Mouse (Mus musculus): Measurements from ENCODE around the gene Ccdc91. TPM values are rescaled to one million over a fixed set of nuclear protein-coding genes. Genes with fewer than 3 reads are reported as not detected.

Ccdc91 gene
- polyA plus RNA-seq, 1 experiment from 2014 or later, result 21.1 TPM

GRCm38 (mm10) chr6:147658025-147658424, 182.4 kb downstream of the Ccdc91 start:
- H3K36me3 ChIP-seq (ENCODE audit: control insufficient read depth, insufficient read depth, low read length), result no peaks in the 10 kb centered on the region
- no peak overlapping the region for H3K4me3 ChIP-seq (ENCODE audit: low read length)
- ATAC-seq (ENCODE audit: low FRiP score, low TSS enrichment), result no peak
- no peak overlapping the region for H3K9ac ChIP-seq (ENCODE audit: low read depth, low read length)
- H3K4me2 ChIP-seq (replicated peaks; ENCODE audit: low read depth, low read length), result no peak overlapping the region
- no peaks in the 10 kb centered on the region for H3K9me3 ChIP-seq (ENCODE audit: control insufficient read depth, low read length)
- no peaks in the 10 kb centered on the region for H3K4me1 ChIP-seq (ENCODE audit: control insufficient read depth, insufficient read depth, low read length)
- H3K27ac ChIP-seq (ENCODE audit: low read depth, low read length), result no peak overlapping the region
- H3K27me3 ChIP-seq (ENCODE audit: control insufficient read depth, insufficient read depth, low read length), result no peaks in the 10 kb centered on the region

GRCm38 (mm10) chr6:147660718-147661117, 185.1 kb downstream of the Ccdc91 start:
- Histone ChIP-seq H3K9me3 (ENCODE audit: control insufficient read depth, low read length) (no peaks in the 10 kb centered on the region; the same call in 1 of the 2 replicates), H3K27ac (ENCODE audit: low read depth, low read length) (no peak overlapping the region), H3K27me3 (ENCODE audit: control insufficient read depth, insufficient read depth, low read length) (no peaks in the 10 kb centered on the region), H3K4me2 (replicated peaks; ENCODE audit: low read depth, low read length) (no peak overlapping the region), H3K4me3 (ENCODE audit: low read length) (no peak overlapping the region), H3K4me1 (ENCODE audit: control insufficient read depth, insufficient read depth, low read length) (no peaks in the 10 kb centered on the region), H3K36me3 (ENCODE audit: control insufficient read depth, insufficient read depth, low read length) (no peaks in the 10 kb centered on the region), H3K9ac (ENCODE audit: low read depth, low read length) (no peak overlapping the region)
- ATAC-seq (ENCODE audit: low FRiP score, low TSS enrichment), result no peak
- 68% methylated on average over 1 of the region's 1 CpGs for WGBS

GRCm38 (mm10) chr6:147661841-147662240, 186.2 kb downstream of the Ccdc91 start:
- 58% methylated on average over 4 of the region's 4 CpGs for WGBS
- Histone ChIP-seq H3K4me3 (ENCODE audit: low read length) (no peak overlapping the region), H3K27ac (ENCODE audit: low read depth, low read length) (no peak overlapping the region), H3K27me3 (ENCODE audit: control insufficient read depth, insufficient read depth, low read length) (no peaks in the 10 kb centered on the region), H3K9me3 (ENCODE audit: control insufficient read depth, low read length) (no peaks in the 10 kb centered on the region; the same call in 1 of the 2 replicates), H3K9ac (ENCODE audit: low read depth, low read length) (no peak overlapping the region), H3K4me1 (ENCODE audit: control insufficient read depth, insufficient read depth, low read length) (no peaks in the 10 kb centered on the region), H3K4me2 (replicated peaks; ENCODE audit: low read depth, low read length) (no peak overlapping the region), H3K36me3 (ENCODE audit: control insufficient read depth, insufficient read depth, low read length) (no peaks in the 10 kb centered on the region)
- no peak for ATAC-seq (ENCODE audit: low FRiP score, low TSS enrichment)

GRCm38 (mm10) chr6:147662610-147663009, 187.0 kb downstream of the Ccdc91 start:
- Histone ChIP-seq H3K4me1 (ENCODE audit: control insufficient read depth, insufficient read depth, low read length) (no peaks in the 10 kb centered on the region), H3K36me3 (ENCODE audit: control insufficient read depth, insufficient read depth, low read length) (no peaks in the 10 kb centered on the region), H3K4me2 (replicated peaks; ENCODE audit: low read depth, low read length) (no peak overlapping the region), H3K4me3 (ENCODE audit: low read length) (no peak overlapping the region), H3K9ac (ENCODE audit: low read depth, low read length) (no peak overlapping the region), H3K27ac (ENCODE audit: low read depth, low read length) (no peak overlapping the region), H3K27me3 (ENCODE audit: control insufficient read depth, insufficient read depth, low read length) (no peaks in the 10 kb centered on the region), H3K9me3 (ENCODE audit: control insufficient read depth, low read length) (no peaks in the 10 kb centered on the region; the same call in 1 of the 2 replicates)
- no peak for ATAC-seq (ENCODE audit: low FRiP score, low TSS enrichment)
- WGBS, result 79% methylated on average over 2 of the region's 2 CpGs

- Histone ChIP-seq H3K4me1 (ENCODE audit: control insufficient read depth, insufficient read depth, low read length) (no peaks in the 10 kb centered on the region), H3K4me3 (ENCODE audit: low read length) (no peak overlapping the region), H3K9me3 (ENCODE audit: control insufficient read depth, low read length) (no peaks in the 10 kb centered on the region; the same call in 1 of the 2 replicates), H3K27ac (ENCODE audit: low read depth, low read length) (no peak overlapping the region), H3K27me3 (ENCODE audit: control insufficient read depth, insufficient read depth, low read length) (no peaks in the 10 kb centered on the region), H3K36me3 (ENCODE audit: control insufficient read depth, insufficient read depth, low read length) (no peaks in the 10 kb centered on the region), H3K4me2 (replicated peaks; ENCODE audit: low read depth, low read length) (no peak overlapping the region), H3K9ac (ENCODE audit: low read depth, low read length) (no peak overlapping the region)
- 52% methylated on average over 3 of the region's 3 CpGs for WGBS
- ATAC-seq (ENCODE audit: low FRiP score, low TSS enrichment), result no peak
Observed at GRCm38 (mm10) chr6:147664339-147664738, 188.7 kb downstream of the Ccdc91 start.

GRCm38 (mm10) chr6:147671366-147671765, 195.7 kb downstream of the Ccdc91 start:
- Histone ChIP-seq H3K9ac (ENCODE audit: low read depth, low read length) (no peak overlapping the region), H3K4me1 (ENCODE audit: control insufficient read depth, insufficient read depth, low read length) (no peaks in the 10 kb centered on the region), H3K9me3 (ENCODE audit: control insufficient read depth, low read length) (no peaks in the 10 kb centered on the region), H3K4me3 (ENCODE audit: low read length) (no peak overlapping the region), H3K27me3 (ENCODE audit: control insufficient read depth, insufficient read depth, low read length) (no peaks in the 10 kb centered on the region), H3K27ac (ENCODE audit: low read depth, low read length) (no peak overlapping the region), H3K36me3 (ENCODE audit: control insufficient read depth, insufficient read depth, low read length) (no peaks in the 10 kb centered on the region), H3K4me2 (replicated peaks; ENCODE audit: low read depth, low read length) (no peak overlapping the region)
- 92% methylated on average over 1 of the region's 1 CpGs for WGBS
- no peak for ATAC-seq (ENCODE audit: low FRiP score, low TSS enrichment)

- 51% methylated on average over 2 of the region's 2 CpGs for WGBS
- Histone ChIP-seq H3K9me3 (ENCODE audit: control insufficient read depth, low read length) (no peaks in the 10 kb centered on the region), H3K4me3 (ENCODE audit: low read length) (no peak overlapping the region), H3K36me3 (ENCODE audit: control insufficient read depth, insufficient read depth, low read length) (no peaks in the 10 kb centered on the region), H3K27me3 (ENCODE audit: control insufficient read depth, insufficient read depth, low read length) (no peaks in the 10 kb centered on the region), H3K27ac (ENCODE audit: low read depth, low read length) (no peak overlapping the region), H3K9ac (ENCODE audit: low read depth, low read length) (no peak overlapping the region), H3K4me1 (ENCODE audit: control insufficient read depth, insufficient read depth, low read length) (no peaks in the 10 kb centered on the region), H3K4me2 (replicated peaks; ENCODE audit: low read depth, low read length) (no peak overlapping the region)
- ATAC-seq (ENCODE audit: low FRiP score, low TSS enrichment), result no peak
Observed at GRCm38 (mm10) chr6:147672481-147672880, 196.9 kb downstream of the Ccdc91 start.

- ATAC-seq (ENCODE audit: low FRiP score, low TSS enrichment), result no peak
- Histone ChIP-seq H3K27me3 (ENCODE audit: control insufficient read depth, insufficient read depth, low read length) (no peaks in the 10 kb centered on the region), H3K27ac (ENCODE audit: low read depth, low read length) (no peak overlapping the region), H3K9ac (ENCODE audit: low read depth, low read length) (no peak overlapping the region), H3K4me1 (ENCODE audit: control insufficient read depth, insufficient read depth, low read length) (no peaks in the 10 kb centered on the region), H3K36me3 (ENCODE audit: control insufficient read depth, insufficient read depth, low read length) (no peaks in the 10 kb centered on the region), H3K4me2 (replicated peaks; ENCODE audit: low read depth, low read length) (no peak overlapping the region), H3K4me3 (ENCODE audit: low read length) (no peak overlapping the region), H3K9me3 (ENCODE audit: control insufficient read depth, low read length) (no peaks in the 10 kb centered on the region)
- 76% methylated on average over 7 of the region's 7 CpGs for WGBS
Observed at GRCm38 (mm10) chr6:147675022-147675733, 199.6 kb downstream of the Ccdc91 start.

GRCm38 (mm10) chr6:147676214-147676613, 200.6 kb downstream of the Ccdc91 start:
- ATAC-seq (ENCODE audit: low FRiP score, low TSS enrichment), result no peak
- Histone ChIP-seq H3K27me3 (ENCODE audit: control insufficient read depth, insufficient read depth, low read length) (no peaks in the 10 kb centered on the region), H3K4me2 (replicated peaks; ENCODE audit: low read depth, low read length) (no peak overlapping the region), H3K27ac (ENCODE audit: low read depth, low read length) (no peak overlapping the region), H3K4me3 (ENCODE audit: low read length) (no peak overlapping the region), H3K36me3 (ENCODE audit: control insufficient read depth, insufficient read depth, low read length) (no peaks in the 10 kb centered on the region), H3K9me3 (ENCODE audit: control insufficient read depth, low read length) (no peaks in the 10 kb centered on the region), H3K9ac (ENCODE audit: low read depth, low read length) (no peak overlapping the region), H3K4me1 (ENCODE audit: control insufficient read depth, insufficient read depth, low read length) (no peaks in the 10 kb centered on the region)
- 100% methylated on average over 1 of the region's 1 CpGs for WGBS

All from kidney, embryonic 14.5 days (tissue).